Mouse (Mus musculus) limb, embryonic 11.5 days (tissue): ENCODE measurements around the gene Slc17a9. TPM values are rescaled to one million over a fixed set of nuclear protein-coding genes. Genes with fewer than 3 reads are reported as not detected.

ENCODE experiments used
- ATAC-seq: fragments of 200-750 bp; cut with Nextera tagmentation; 2 replicates; pipeline ENCODE4 v1.8.0; 2017; ENCODE audit warnings: low read depth; ENCODE audit not compliant: insufficient number of reproducible peaks, low FRiP score, low TSS enrichment
- DNase-seq: peaks from one replicate; pipeline ENCODE4 v3.0.0-alpha.2; 2015; ENCODE audit warnings: low spot score
- H3K27ac ChIP-seq: fragments of 300-500 bp; sonication (generic); replicated peaks from 2 replicates; pipeline ENCODE4 v1.5.1; 2014; ENCODE audit warnings: low read depth, mild to moderate bottlenecking, low read length
- H3K27me3 ChIP-seq: fragments of 300-500 bp; sonication (generic); 2 replicates; pipeline ENCODE4 v1.6.1; 2014; ENCODE audit warnings: mild to moderate bottlenecking, low read length, mixed read lengths; ENCODE audit not compliant: control insufficient read depth, insufficient read depth
- H3K36me3 ChIP-seq: fragments of 300-500 bp; sonication (generic); 2 replicates; pipeline ENCODE4 v1.6.1; 2014; ENCODE audit warnings: mild to moderate bottlenecking, low read length, moderate library complexity, mixed read lengths; ENCODE audit not compliant: control insufficient read depth, insufficient read depth
- H3K4me1 ChIP-seq: fragments of 300-500 bp; sonication (generic); 2 replicates; pipeline ENCODE4 v1.6.1; 2014; ENCODE audit warnings: low read length, mixed read lengths; ENCODE audit not compliant: control insufficient read depth, insufficient read depth
- H3K4me2 ChIP-seq: fragments of 300-500 bp; sonication (generic); 2 replicates; pipeline ENCODE4 v1.6.1; 2014; ENCODE audit warnings: low read depth, mild to moderate bottlenecking, moderate library complexity; ENCODE audit not compliant: severe bottlenecking
- H3K4me3 ChIP-seq: fragments of 300-500 bp; sonication (generic); 2 replicates; pipeline ENCODE4 v1.5.1; 2014; ENCODE audit warnings: low read depth, low read length
- H3K9ac ChIP-seq: fragments of 300-500 bp; sonication (generic); 2 replicates; pipeline ENCODE4 v1.6.1; 2014; ENCODE audit warnings: mild to moderate bottlenecking, low read length
- H3K9me3 ChIP-seq: fragments of 300-500 bp; sonication (generic); 2 replicates; pipeline ENCODE4 v1.6.1; 2016; ENCODE audit warnings: low read length; ENCODE audit not compliant: control insufficient read depth
- WGBS: fragments of 180-500 bp; shearing (Covaris S2); extraction: QIAGEN DNeasy Blood & Tissue Kit; methylation state at CpG from one replicate; pipeline ENCODE4 v1.1.7; 2014; 5-methylcytosine and 5-hydroxymethylcytosine counted together
- polyA plus RNA-seq: library from polyadenylated mRNA; unstranded; fragments of >200 nt; fragmentation: Nextera tagmentation; extraction: Ambion mirVana; gene quantifications from 2 replicates; pipeline ENCODE4 v1.2.1, GENCODE M21; 2014

Gene Slc17a9
- polyA plus RNA-seq, 1 experiment from 2014 or later = 0.45 TPM

DNA sequence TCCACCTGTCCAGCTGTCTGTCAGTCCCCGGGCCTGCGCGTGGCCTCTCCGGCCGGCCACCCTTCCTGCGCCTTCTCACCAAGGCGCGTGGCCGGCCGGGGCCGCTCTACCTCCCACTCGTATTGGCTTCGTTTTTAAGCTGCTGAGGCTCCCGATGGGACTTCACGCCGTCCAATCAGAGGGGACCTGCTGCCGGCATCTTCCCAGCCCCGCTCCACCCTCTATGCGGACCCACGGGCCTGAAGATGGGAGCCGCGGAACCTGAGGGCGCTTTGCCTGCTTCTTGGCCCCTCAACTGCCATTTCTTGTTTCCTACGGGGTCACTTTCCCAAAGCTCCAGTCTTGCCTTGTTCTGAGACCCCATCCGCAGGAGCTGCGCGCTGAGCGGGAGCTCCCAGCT, 51.7 kb downstream of the Slc17a9 start, which contains the start of gene Bhlhe23:
Gene Bhlhe23, minus strand, starts transcription at position 108 of the 400 bp plus-strand sequence.
- Histone ChIP-seq H3K27me3 (peaks cover 74% of the 10 kb centered on the region), H3K27ac (no peak within 1 kb of the TSS), H3K4me3 (peak within 1 kb of the TSS; percentile 19; the same call in 1 of the 2 replicates), H3K4me2 (peak within 1 kb of the TSS; percentile 12; the same call in 1 of the 2 replicates), H3K9ac (no peak within 1 kb of the TSS), H3K9me3 (no peaks in the 10 kb centered on the region), H3K36me3 (no peaks in the 10 kb centered on the region), H3K4me1 (no peaks in the 10 kb centered on the region)
- no peak for ATAC-seq
- DNase-seq = peak; percentile 31
- 2% methylated on average over 28 of the region's 28 CpGs for WGBS

DNA sequence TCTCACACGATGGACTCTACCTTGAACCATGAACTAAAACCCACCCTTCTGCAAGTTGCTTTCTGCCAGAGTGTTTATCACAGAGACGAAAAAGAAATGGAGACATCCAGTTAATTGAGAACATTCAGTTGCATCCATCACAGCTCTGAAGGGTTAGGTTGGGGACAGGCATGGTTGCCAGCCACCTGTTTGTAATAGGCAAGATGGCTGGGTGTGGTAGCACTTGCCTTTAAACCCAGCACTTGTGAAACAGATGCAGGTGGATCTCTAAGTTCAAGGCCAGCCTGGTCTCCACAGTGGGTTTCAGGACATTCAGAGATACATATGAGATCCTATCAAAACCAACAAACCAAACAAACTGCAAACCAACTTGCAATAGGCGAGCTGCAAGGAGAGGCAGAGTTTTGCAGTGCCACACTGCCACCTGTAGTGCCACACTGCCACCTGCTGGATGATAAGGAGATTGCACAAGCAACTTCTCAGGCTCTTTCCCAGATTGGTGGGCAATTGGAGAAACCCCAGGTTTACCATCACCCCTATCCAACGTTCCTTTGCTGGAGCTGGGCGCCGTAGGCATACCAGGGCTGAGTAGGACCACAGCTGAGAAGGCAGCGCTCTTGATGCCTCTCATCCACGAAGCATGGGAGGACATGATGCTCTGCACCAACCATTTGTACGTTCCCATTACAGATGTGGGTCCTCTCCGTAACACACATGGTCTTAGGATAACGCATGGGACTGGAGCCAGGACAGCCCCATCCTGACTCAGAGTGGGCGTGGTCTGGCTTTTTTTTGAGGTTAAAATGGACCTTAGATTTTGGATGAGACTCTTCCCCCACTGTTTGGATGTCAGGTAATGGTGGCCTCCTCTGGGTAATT, 54.4 kb downstream of the Slc17a9 start:
- ATAC-seq = no peak
- WGBS = 28% methylated on average over 12 of the region's 12 CpGs
- H3K9ac ChIP-seq = no peak overlapping the region
- no peaks in the 10 kb centered on the region for H3K9me3 ChIP-seq
- peak; percentile 76 for DNase-seq
- peaks cover 50% of the 10 kb centered on the region for H3K27me3 ChIP-seq
- no peaks in the 10 kb centered on the region for H3K36me3 ChIP-seq
- H3K27ac ChIP-seq = no peak overlapping the region
- H3K4me2 ChIP-seq = no peak overlapping the region
- no peaks in the 10 kb centered on the region for H3K4me1 ChIP-seq
- H3K4me3 ChIP-seq = no peak overlapping the region

DNA sequence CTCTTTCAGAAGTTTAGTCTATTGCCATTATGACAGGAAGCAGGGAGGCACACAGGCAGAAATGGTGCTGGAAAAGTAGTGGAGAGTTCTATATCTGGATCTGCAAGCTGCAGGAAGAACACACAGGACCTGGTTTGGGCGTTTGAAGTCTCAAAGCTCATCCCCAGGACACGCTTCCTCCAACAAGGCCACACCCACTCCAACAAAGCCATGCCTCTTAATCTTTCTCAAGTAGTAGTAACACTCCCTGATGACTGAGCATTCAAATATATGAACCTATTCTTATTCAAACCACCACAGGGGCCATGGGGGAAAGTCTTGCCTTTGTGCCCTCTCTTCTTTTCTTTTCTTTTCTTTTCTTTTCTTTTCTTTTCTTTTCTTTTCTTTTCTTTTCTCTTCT, 55.2 kb downstream of the Slc17a9 start:
- no peak overlapping the region for H3K4me3 ChIP-seq
- H3K4me1 ChIP-seq = no peaks in the 10 kb centered on the region
- H3K36me3 ChIP-seq = no peaks in the 10 kb centered on the region
- peaks cover 44% of the 10 kb centered on the region for H3K27me3 ChIP-seq
- H3K9me3 ChIP-seq = no peaks in the 10 kb centered on the region
- 19% methylated on average over 2 of the region's 2 CpGs for WGBS
- ATAC-seq (no peak), DNase-seq (no peak)
- H3K4me2 ChIP-seq = no peak overlapping the region
- H3K27ac ChIP-seq = no peak overlapping the region
- H3K9ac ChIP-seq = no peak overlapping the region

GRCm38 (mm10) chr2:180786732-180787131, 61.7 kb downstream of the Slc17a9 start:
- Histone ChIP-seq H3K27me3 (peaks cover 19% of the 10 kb centered on the region), H3K4me1 (no peaks in the 10 kb centered on the region), H3K9ac (no peak overlapping the region), H3K27ac (no peak overlapping the region), H3K36me3 (no peaks in the 10 kb centered on the region), H3K4me3 (no peak overlapping the region), H3K4me2 (no peak overlapping the region), H3K9me3 (no peaks in the 10 kb centered on the region)
- peak; percentile 52 for DNase-seq
- no peak for ATAC-seq

GRCm38 (mm10) chr2:180787566-180788232, 62.6 kb downstream of the Slc17a9 start:
- Histone ChIP-seq H3K4me1 (no peaks in the 10 kb centered on the region), H3K4me2 (no peak overlapping the region)
- 80% methylated on average over 13 of the region's 13 CpGs for WGBS

GRCm38 (mm10) chr2:180788386-180788785, 63.3 kb downstream of the Slc17a9 start:
- Histone ChIP-seq H3K4me3 (no peak overlapping the region), H3K9me3 (no peaks in the 10 kb centered on the region), H3K36me3 (no peaks in the 10 kb centered on the region), H3K4me2 (no peak overlapping the region), H3K27me3 (peaks cover 19% of the 10 kb centered on the region), H3K27ac (no peak overlapping the region), H3K9ac (no peak overlapping the region), H3K4me1 (no peaks in the 10 kb centered on the region)
- no peak for ATAC-seq
- no peak for DNase-seq
- WGBS = 19% methylated on average over 2 of the region's 2 CpGs

More at GRCm38 (mm10) chr2:180787566-180788232, 62.6 kb downstream of the Slc17a9 start:
- DNase-seq (no peak), ATAC-seq (no peak)
- H3K27me3 ChIP-seq = peaks cover 19% of the 10 kb centered on the region
- H3K9me3 ChIP-seq = no peaks in the 10 kb centered on the region
- H3K4me3 ChIP-seq = no peak overlapping the region
- no peak overlapping the region for H3K27ac ChIP-seq
- no peaks in the 10 kb centered on the region for H3K36me3 ChIP-seq
- no peak overlapping the region for H3K9ac ChIP-seq

DNA sequence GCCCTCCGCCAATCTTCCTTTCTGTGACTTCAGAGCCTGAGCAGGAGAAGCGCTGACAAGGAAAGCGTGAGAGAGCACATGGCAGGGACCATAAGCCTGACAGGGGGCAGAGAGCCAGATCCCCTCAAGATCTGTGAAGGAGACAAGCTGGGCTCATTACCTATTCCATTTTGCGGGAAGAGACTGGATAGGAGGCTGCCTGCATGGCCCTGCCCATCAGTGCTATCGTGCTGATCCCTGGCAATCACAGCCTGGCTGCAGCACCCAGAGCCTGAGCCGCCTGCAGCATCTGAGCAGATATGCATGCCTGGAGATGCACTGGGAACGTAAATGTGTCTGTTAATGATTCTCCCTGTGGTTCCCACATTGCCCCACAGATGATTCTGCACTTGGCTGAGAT, 63.8 kb downstream of the Slc17a9 start:
- Histone ChIP-seq H3K36me3 (no peaks in the 10 kb centered on the region), H3K4me1 (no peaks in the 10 kb centered on the region), H3K9me3 (no peaks in the 10 kb centered on the region), H3K27me3 (peaks cover 19% of the 10 kb centered on the region), H3K27ac (no peak overlapping the region), H3K4me3 (no peak overlapping the region), H3K9ac (no peak overlapping the region), H3K4me2 (no peak overlapping the region)
- 24% methylated on average over 7 of the region's 7 CpGs for WGBS
- ATAC-seq (no peak), DNase-seq (no peak)

DNA sequence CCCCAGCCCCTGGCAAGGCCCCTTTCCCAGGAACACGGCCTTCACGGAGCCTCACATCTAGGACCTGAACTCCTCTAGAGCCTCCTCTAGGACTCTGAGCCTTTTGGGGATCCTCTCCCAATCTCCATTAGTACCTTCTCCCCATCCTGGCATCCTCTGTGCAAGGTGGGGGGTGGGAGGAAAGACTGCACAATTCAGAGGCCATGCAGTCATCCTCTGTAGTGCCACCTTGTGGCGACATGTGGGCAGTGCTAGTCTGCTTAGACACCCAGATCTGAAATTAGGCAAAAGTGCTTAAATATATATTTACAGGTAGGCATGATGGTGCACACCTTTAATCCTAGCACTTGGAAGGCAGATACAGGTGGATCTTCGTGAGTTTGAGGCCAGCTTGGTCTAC, 66.6 kb downstream of the Slc17a9 start:
- H3K9me3 ChIP-seq = no peaks in the 10 kb centered on the region
- no peak overlapping the region for H3K4me3 ChIP-seq
- ATAC-seq (no peak), DNase-seq (peak; percentile 59)
- no peaks in the 10 kb centered on the region for H3K36me3 ChIP-seq
- H3K4me2 ChIP-seq = no peak overlapping the region
- H3K4me1 ChIP-seq = no peaks in the 10 kb centered on the region
- peaks cover 19% of the 10 kb centered on the region for H3K27me3 ChIP-seq
- H3K9ac ChIP-seq = no peak overlapping the region
- H3K27ac ChIP-seq = no peak overlapping the region
- 45% methylated on average over 4 of the region's 4 CpGs for WGBS
